Mouse (Mus musculus) hindbrain, embryonic 16.5 days (tissue): ENCODE data around the gene Eif3b. TPM values are rescaled to one million over a fixed set of nuclear protein-coding genes. Genes with fewer than 3 reads are reported as not detected.

Experiments
- ATAC-seq: fragments of 200-750 bp; cut with Nextera tagmentation; 2 replicates; pipeline ENCODE4 v1.8.0; 2017; ENCODE audit warnings: moderate TSS enrichment, moderate library complexity
- H3K27ac ChIP-seq: fragments of 300-500 bp; sonication (generic); 2 replicates; pipeline ENCODE4 v1.5.1; 2014; ENCODE audit warnings: low read depth, mild to moderate bottlenecking, control low read depth, low read length, moderate library complexity
- H3K27me3 ChIP-seq: fragments of 300-500 bp; sonication (generic); replicated peaks from 2 replicates; pipeline ENCODE4 v1.6.1; 2014; ENCODE audit warnings: low read length; ENCODE audit not compliant: control insufficient read depth, insufficient read depth
- H3K36me3 ChIP-seq: fragments of 300-500 bp; sonication (generic); 2 replicates; pipeline ENCODE4 v1.6.1; 2014; ENCODE audit warnings: mild to moderate bottlenecking, low read length, moderate library complexity, mixed read lengths; ENCODE audit not compliant: control insufficient read depth, insufficient read depth
- H3K4me1 ChIP-seq: fragments of 300-500 bp; sonication (generic); 2 replicates; pipeline ENCODE4 v1.6.1; 2014; ENCODE audit warnings: low read depth, low read length; ENCODE audit not compliant: control insufficient read depth, insufficient read depth
- H3K4me2 ChIP-seq: fragments of 300-500 bp; sonication (generic); 2 replicates; pipeline ENCODE4 v1.6.1; 2014; ENCODE audit warnings: mild to moderate bottlenecking, low read length, control low read depth, moderate library complexity
- H3K4me3 ChIP-seq: fragments of 300-500 bp; sonication (generic); 2 replicates; pipeline ENCODE4 v1.5.1; 2014; ENCODE audit warnings: mild to moderate bottlenecking, low read length, control low read depth, moderate library complexity
- H3K9ac ChIP-seq: fragments of 300-500 bp; sonication (generic); 2 replicates; pipeline ENCODE4 v1.6.1; 2014; ENCODE audit warnings: low read depth, mild to moderate bottlenecking, control low read depth, low read length, moderate library complexity
- H3K9me3 ChIP-seq: fragments of 300-500 bp; sonication (generic); 2 replicates; pipeline ENCODE4 v1.6.1; 2014; ENCODE audit warnings: mild to moderate bottlenecking, low read length, moderate library complexity; ENCODE audit not compliant: control insufficient read depth
- WGBS: fragments of 180-500 bp; shearing (Covaris S2); extraction: QIAGEN DNeasy Blood & Tissue Kit; methylation state at CpG from one replicate; pipeline ENCODE4 v1.1.7; 2014; 5-methylcytosine and 5-hydroxymethylcytosine counted together
- polyA plus RNA-seq: library from polyadenylated mRNA; unstranded; fragments of >200 nt; fragmentation: Nextera tagmentation; extraction: Ambion mirVana; gene quantifications from 2 replicates; pipeline ENCODE4 v1.2.1, GENCODE M21; 2015

Gene Eif3b
- polyA plus RNA-seq, 1 experiment from 2014 or later = 65.9 TPM

GRCm38 (mm10) chr5:140391435-140391834 is 27.7 kb upstream of the Eif3b start:
- H3K27me3 ChIP-seq = no peaks in the 10 kb centered on the region
- H3K4me2 ChIP-seq = no peak overlapping the region
- no peak overlapping the region for H3K27ac ChIP-seq
- no peak overlapping the region for H3K4me3 ChIP-seq
- H3K36me3 ChIP-seq = no peaks in the 10 kb centered on the region
- 71% methylated on average over 1 of the region's 1 CpGs for WGBS
- no peak overlapping the region for H3K9ac ChIP-seq
- H3K4me1 ChIP-seq = peaks cover 8% of the 10 kb centered on the region
- no peaks in the 10 kb centered on the region for H3K9me3 ChIP-seq
- ATAC-seq = no peak

- Histone ChIP-seq H3K4me1 (peaks cover 8% of the 10 kb centered on the region), H3K36me3 (no peaks in the 10 kb centered on the region), H3K27me3 (no peaks in the 10 kb centered on the region), H3K27ac (no peak overlapping the region), H3K9ac (no peak overlapping the region), H3K4me2 (no peak overlapping the region), H3K9me3 (no peaks in the 10 kb centered on the region), H3K4me3 (no peak overlapping the region)
- WGBS = 94% methylated on average over 5 of the region's 5 CpGs
- ATAC-seq = no peak
Observed at GRCm38 (mm10) chr5:140391981-140392380, 27.1 kb upstream of the Eif3b start.

- ATAC-seq = no peak
- no peaks in the 10 kb centered on the region for H3K36me3 ChIP-seq
Observed at GRCm38 (mm10) chr5:140392701-140393100, 26.4 kb upstream of the Eif3b start.

GRCm38 (mm10) chr5:140396166-140396940 is 22.8 kb upstream of the Eif3b start:
- no peaks in the 10 kb centered on the region for H3K9me3 ChIP-seq

More at GRCm38 (mm10) chr5:140392701-140393100, 26.4 kb upstream of the Eif3b start:
- Histone ChIP-seq H3K4me2 (no peak overlapping the region), H3K4me3 (no peak overlapping the region), H3K9ac (no peak overlapping the region), H3K4me1 (peaks cover 7% of the 10 kb centered on the region), H3K27me3 (no peaks in the 10 kb centered on the region), H3K27ac (no peak overlapping the region), H3K9me3 (no peaks in the 10 kb centered on the region)
- 94% methylated on average over 3 of the region's 3 CpGs for WGBS

GRCm38 (mm10) chr5:140402640-140403270 is 16.4 kb upstream of the Eif3b start:
- Histone ChIP-seq H3K4me3 (no peak overlapping the region), H3K27ac (no peak overlapping the region), H3K4me2 (no peak overlapping the region), H3K4me1 (no peaks in the 10 kb centered on the region), H3K27me3 (no peaks in the 10 kb centered on the region), H3K36me3 (no peaks in the 10 kb centered on the region), H3K9ac (no peak overlapping the region), H3K9me3 (no peaks in the 10 kb centered on the region)
- no peak for ATAC-seq
- 79% methylated on average over 4 of the region's 4 CpGs for WGBS

More at GRCm38 (mm10) chr5:140396166-140396940, 22.8 kb upstream of the Eif3b start:
- H3K27me3 ChIP-seq = no peaks in the 10 kb centered on the region
- no peak overlapping the region for H3K27ac ChIP-seq
- ATAC-seq = no peak
- H3K4me2 ChIP-seq = no peak overlapping the region
- H3K4me3 ChIP-seq = no peak overlapping the region
- H3K4me1 ChIP-seq = no peaks in the 10 kb centered on the region
- H3K9ac ChIP-seq = no peak overlapping the region
- H3K36me3 ChIP-seq = no peaks in the 10 kb centered on the region
- 63% methylated on average over 8 of the region's 8 CpGs for WGBS

DNA sequence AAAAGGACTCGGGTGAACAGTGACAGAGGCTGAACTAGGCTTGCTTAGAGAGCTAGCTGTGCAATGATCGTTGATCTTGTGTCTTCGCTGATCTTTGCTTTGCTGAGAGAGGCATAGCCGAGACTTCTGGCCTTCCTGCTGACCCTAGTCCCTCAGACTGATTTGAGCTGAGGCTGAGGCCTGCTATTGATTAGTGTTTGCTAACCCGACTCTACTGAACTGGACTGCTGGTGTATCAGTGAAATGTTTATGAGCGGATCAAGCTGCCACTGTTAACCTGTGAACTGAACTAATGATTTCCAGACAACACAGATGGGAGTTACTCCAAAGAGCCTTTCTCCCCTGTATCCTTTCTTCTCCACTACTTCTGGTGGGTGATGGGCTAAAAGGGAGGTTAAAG is 14.0 kb upstream of the Eif3b start:
- WGBS = 84% methylated on average over 6 of the region's 6 CpGs
- H3K9me3 ChIP-seq = no peaks in the 10 kb centered on the region

GRCm38 (mm10) chr5:140406666-140407065 is 12.5 kb upstream of the Eif3b start:
- Histone ChIP-seq H3K4me1 (no peaks in the 10 kb centered on the region), H3K27me3 (no peaks in the 10 kb centered on the region), H3K9me3 (no peaks in the 10 kb centered on the region), H3K4me3 (no peak overlapping the region), H3K36me3 (no peaks in the 10 kb centered on the region), H3K27ac (no peak overlapping the region), H3K4me2 (no peak overlapping the region), H3K9ac (no peak overlapping the region)
- 79% methylated on average over 6 of the region's 6 CpGs for WGBS
- ATAC-seq = no peak

More for the DNA sequence above, 14.0 kb upstream of the Eif3b start:
- H3K27ac ChIP-seq = no peak overlapping the region
- H3K4me3 ChIP-seq = no peak overlapping the region
- H3K27me3 ChIP-seq = no peaks in the 10 kb centered on the region
- no peak overlapping the region for H3K9ac ChIP-seq
- H3K36me3 ChIP-seq = no peaks in the 10 kb centered on the region
- ATAC-seq = no peak
- H3K4me1 ChIP-seq = no peaks in the 10 kb centered on the region
- no peak overlapping the region for H3K4me2 ChIP-seq

DNA sequence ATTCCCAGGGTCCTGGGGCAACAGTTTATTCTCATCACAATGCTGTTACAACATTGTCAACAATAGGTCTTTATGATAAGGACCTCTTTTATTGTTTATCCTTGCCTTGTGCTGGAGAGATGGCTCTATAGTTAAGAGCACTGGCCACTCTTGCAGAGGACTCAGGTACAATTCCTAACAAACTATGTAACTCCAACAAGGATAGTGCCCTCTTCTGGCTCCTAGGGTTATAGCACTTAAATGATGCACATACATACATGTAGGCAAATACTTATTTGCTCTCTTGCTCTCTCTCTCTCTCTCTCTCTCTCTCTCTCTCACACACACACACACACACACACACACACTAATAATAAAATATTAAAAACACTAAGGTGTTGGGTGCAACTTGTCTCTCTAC is 10.3 kb upstream of the Eif3b start:
- H3K27ac ChIP-seq = no peak overlapping the region
- H3K27me3 ChIP-seq = no peaks in the 10 kb centered on the region
- no peaks in the 10 kb centered on the region for H3K4me1 ChIP-seq
- no peak overlapping the region for H3K4me3 ChIP-seq
- H3K9me3 ChIP-seq = no peaks in the 10 kb centered on the region
- no peak for ATAC-seq
- no peaks in the 10 kb centered on the region for H3K36me3 ChIP-seq
- H3K9ac ChIP-seq = no peak overlapping the region
- no peak overlapping the region for H3K4me2 ChIP-seq

- no peaks in the 10 kb centered on the region for H3K9me3 ChIP-seq
- H3K27me3 ChIP-seq = no peaks in the 10 kb centered on the region
- no peak overlapping the region for H3K27ac ChIP-seq
- no peak overlapping the region for H3K9ac ChIP-seq
- no peak for ATAC-seq
- WGBS = 43% methylated on average over 8 of the region's 8 CpGs
- H3K4me1 ChIP-seq = no peaks in the 10 kb centered on the region
- no peak overlapping the region for H3K4me3 ChIP-seq
- no peaks in the 10 kb centered on the region for H3K36me3 ChIP-seq
- no peak overlapping the region for H3K4me2 ChIP-seq
Observed at GRCm38 (mm10) chr5:140411339-140411738, 7.8 kb upstream of the Eif3b start.
